Mouse (Mus musculus): ENCODE measurements at regions not wholly inside any gene's neighbourhood (a gene's known extent, or its start where the extent isn't known, plus 50 kb on each side); places are given as distances from the start of the nearest gene placed in this dataset.
A peak's percentile ranks its signal among the peaks of the same experiment; 100 is the strongest.
"Not testable (repeated sequence)": the region's sequence is repeated elsewhere in the genome, so short reads cannot be mapped to it uniquely, and the experiment has no call there.

DNA sequence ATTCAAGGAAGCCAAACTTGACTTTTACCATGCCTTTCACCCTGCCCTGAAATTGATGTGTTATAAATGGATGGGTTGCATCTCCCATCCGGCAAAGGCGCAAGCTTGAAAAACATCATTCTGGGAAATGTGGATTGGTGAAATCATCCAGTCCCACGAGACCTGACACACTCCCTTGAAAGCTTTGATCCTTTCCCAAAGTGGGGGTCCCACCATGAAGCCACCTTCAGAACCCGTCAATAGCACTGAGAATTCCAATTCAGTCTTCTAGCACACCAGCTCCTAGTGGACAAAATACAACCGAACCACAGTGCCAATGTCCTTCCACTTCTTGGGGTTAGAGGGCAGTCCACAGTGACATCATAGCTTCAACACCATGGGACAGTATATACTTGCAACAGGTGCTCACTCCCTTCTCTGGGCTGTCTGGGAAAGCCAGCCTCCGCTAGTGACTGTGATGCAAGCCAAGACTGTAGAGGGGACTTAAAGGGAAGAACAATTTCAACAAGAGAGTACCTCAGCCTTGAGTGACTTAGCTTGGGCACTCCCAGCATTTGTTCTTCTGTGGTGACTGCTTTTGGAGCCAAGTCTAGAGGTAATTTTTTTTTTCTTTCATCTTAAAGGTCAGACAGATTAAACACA lies 126.6 kb upstream of the Gmds start:
- no peak for DNase-seq (ENCODE audit: low spot score in 2 of 2)

DNA sequence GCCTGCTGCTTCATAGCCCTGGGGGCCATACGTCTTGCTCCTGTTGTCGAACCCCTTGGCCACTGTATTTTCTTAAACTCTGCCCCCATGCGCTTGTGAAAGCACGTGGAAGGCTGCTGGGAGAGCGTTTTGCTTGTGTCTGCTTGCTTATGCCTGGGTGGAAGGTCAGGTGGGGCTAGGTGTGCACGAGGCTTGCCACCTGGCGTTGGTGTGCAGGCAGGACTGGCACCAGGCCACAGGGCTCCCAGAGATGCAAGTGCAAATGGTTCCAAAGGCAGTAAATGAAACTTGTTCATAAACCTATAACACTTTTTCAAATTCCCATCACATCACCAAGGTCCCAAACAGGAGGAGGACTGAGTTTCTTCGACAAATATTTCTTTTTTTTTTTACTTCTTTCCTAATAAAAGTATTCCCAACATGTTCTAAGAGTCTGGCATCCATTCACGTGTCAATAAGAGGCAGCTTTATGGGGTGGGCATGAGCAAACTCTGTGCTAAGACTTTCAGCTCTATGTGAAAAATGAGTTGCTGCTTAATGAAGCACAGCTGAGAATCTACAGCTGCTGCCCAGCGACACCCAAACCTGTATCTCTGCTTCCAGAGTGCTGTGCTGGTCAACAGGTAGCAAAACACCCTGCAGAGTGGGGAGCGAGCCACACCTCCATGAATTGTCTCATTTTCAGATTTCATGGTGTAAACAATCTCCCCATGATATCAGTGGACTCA lies 116.0 kb upstream of the Gmds start:
- no peak for DNase-seq (ENCODE audit: low spot score in 2 of 2)

DNA sequence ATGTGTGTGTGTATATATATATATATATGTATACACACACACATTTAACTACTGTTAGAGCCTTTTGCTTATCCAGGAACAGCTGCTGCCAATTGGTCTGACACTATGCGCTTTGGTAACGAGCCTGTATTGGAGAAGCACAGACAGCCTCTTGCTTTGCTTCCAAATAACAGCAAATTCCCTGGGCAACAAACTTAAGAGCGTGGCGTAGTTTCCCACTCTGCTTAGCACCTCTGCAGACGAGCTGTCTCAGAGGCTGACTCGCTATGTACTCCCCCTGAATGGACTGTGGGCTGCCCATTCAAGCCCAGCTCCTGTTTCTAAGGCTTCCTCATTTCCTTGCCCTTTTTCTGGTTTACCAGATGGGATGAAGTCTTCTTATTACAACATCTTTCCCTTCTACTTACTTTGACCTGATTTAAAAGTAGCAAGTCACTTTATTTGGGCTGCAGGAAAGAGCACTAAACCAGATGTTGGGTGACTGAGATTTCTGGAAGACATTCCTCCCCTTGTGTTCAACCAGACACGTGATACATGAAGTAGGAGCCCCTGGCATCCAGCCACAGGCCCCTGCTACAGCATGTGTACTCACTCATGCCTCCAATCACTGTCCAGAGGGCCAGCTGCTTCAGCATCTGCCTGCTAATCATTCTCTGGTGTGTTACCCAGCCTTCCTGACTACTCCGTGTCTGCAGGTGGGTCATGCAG lies 111.3 kb upstream of the Gmds start:
- no peak for DNase-seq (ENCODE audit: low spot score in 2 of 2)

DNA sequence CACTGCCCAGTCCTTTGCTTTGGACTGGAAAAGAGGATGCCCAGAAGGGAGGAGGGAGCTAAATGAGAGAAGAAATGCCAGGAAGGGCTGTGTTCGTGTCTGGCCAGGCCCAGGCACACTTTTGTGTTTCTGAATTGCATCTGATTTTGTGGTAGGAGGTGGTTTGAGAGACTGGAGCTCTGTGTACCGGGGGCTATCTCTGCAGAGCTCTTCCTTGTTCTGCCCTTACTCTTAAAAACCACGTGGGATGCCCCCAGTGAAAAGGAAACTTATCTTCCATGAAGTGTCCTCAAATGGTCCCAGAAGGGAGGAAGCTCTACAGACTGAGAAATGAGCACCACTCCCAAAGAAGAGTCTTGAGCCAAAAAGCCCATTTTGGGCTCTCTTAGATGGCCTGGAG lies 106.0 kb upstream of the Gmds start:
- DNase-seq (ENCODE audit: low spot score in 2 of 2) = no peak

DNA sequence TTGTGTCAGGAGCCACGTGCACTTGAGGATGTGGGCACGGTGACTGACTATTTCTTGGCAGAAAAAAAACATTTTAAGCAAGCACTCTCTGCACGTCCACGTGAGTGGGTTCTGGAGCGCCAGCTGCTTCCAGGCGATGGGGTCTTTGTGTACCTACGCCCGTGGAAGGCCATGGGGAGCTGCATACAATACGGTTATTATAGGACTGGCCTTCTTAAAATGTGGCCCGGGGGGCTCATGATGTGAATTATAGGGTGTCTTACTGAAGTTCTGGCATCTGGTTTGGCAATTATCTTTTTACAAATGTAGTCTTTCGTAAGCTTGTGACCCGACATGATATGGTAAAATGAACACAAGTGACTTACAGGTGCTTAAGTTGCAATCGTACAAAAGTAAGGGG lies 103.5 kb upstream of the Gmds start:
- DNase-seq (ENCODE audit: low spot score in 2 of 2) = no peak

DNA sequence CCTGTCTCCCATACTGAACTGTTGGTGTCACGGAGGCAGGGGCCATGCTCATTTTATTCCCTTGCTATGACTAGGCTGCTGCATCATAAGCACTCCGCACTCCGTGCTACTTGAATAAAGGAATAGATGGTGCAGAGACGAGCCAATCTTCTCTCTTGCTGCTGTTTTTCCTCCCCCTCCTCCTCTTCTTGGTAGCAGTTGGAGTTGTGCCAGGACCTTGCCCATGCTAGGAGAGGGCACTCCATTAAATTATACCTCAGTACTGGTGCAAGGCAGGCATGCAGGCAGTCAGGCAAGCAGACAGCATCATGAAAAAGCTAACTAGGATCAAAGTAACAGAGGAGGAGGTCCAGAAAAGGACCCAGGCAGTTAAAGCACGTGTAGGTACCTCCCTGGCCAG lies 96.6 kb upstream of the Gmds start:
- DNase-seq (ENCODE audit: low spot score in 2 of 2) = no peak

DNA sequence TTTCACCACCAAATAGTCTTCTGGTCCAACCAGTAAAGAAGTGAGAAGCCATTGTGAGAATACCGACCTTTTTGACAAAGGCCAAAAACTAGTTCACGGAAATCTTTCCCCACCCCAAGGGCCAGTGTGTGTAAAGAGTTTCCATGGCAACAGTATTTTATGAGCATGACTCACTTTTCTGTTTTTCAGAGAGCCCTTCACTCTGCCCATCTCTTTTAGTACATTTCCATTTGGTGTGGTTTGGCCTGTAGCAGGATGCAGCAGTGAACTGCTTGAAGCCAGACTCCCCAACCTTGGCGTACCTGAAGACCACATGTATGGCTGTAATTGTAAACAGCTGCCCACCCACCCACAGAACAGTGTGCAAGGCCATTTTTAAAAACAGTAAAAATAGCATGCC lies 89.9 kb upstream of the Gmds start:
- no peak for DNase-seq (ENCODE audit: low spot score in 2 of 2)

DNA sequence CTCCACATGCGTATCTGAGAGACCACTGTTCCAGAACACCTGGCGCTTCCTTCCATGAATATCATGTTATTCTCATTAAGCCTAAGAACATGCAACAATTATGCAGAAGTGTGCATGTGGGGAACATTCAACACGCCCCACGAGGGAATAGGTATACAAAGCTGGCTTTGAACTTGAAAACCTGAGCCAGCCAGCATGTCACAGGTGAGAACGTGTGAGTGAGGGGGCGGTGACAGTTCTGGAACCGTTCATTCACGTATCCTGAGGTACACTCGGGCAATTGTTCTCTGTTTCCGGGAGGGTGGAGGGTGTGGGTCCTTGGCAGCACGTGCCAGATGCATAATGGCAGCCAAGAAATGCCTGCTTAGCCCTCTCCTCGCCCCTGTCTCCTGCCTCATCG lies 88.4 kb upstream of the Gmds start:
- DNase-seq (ENCODE audit: low spot score in 2 of 2) = no peak

DNA sequence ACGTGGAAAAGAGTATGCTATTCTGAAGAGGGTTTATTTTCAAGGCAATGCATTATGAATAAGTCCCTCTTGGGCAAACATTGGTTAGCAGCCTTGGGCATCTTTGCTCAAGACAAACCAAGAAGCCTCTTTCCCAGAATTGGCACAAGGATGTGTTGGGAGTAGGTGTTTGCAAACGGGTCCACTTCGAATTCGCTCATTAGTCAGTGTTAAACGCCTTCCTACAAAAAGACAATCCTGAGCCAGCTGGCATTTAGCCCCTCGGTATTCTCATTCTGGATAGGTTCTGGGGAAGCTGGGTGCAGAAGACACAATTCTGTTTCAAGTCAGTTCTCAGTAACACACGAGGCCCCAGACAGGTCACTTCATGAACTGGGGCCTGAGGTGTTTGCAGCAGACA lies 87.7 kb upstream of the Gmds start:
- DNase-seq (ENCODE audit: low spot score in 2 of 2) = peak; percentile 38 to 45

DNA sequence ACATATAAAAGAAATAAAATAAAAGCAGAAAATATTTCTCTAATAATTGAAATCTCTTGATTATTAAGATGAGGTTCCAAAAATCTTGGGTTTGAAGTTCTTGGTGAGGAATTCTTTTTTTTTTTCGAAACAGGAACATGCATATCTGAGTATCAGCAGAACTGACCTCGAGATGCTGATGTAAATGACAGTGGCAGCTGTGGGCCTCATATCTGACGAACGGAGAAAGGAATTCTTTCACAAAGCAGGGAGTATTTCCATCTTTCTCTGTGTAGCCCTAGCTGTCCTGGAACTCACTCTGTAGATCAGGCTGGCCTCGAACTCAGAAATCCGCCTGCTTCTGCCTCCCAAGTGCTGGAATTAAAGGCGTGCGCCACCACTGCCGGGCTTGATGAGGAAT lies 86.0 kb upstream of the Gmds start:
- not testable (repeated sequence) for DNase-seq (ENCODE audit: low spot score in 2 of 2)

DNA sequence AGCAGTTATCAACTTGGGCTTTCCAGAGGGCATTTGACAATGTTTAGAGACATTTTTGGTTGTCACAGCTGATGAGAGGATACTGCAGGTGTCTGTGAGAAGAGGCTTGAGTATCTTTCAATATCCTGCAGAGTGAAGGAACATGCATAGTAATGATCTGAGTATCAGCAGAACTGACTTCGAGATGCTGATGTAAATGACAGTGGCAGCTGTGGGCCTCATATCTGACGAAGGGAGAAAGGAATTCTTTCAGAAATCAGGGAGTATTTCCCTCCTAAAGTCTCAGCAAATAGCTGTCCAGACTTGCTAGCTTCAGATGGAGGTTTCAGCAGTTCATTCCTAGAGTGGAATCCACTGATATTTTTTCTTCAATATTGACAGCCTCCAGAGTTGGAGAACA lies 83.9 kb upstream of the Gmds start:
- DNase-seq (ENCODE audit: low spot score in 2 of 2) = no peak

DNA sequence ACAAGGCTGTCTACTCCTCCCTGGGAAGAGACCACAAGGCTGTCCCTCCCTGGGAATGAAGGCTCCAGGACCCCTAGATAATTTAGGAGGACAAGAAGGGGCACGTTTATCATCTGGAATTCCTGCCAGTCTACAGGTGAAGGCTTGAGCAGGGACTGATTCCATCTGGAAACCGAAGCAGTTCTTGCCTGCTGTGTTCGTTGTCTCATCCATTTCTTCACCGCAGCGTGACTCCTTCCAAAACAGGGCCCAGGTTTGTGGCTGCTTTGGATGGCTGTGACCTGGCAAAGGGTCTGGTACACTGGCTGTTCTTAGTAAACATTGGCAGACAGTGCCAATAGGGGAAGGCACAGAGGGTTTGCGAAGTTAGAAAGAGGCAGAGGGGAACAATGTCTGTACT lies 80.8 kb upstream of the Gmds start:
- DNase-seq (ENCODE audit: low spot score in 2 of 2) = no peak

DNA sequence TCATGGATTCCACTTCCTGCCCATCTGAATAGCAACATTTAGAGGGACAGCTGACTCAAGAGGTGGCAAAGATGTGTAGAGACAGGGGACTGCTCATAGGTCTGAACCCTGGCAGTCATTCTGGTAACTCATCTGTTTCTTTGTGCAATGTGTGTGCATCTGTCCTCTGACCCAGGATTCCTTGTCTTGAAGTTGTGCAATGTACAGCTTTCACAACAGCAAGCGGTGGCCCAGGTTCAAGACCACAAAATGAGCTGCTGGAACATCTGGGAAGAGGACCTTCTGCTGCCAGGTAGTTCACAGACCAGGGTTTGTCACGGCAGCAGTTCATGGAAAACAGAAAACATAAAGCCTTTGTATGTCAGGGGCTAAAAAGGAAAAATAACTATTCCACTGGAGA lies 80.1 kb upstream of the Gmds start:
- no peak for DNase-seq (ENCODE audit: low spot score in 2 of 2)

DNA sequence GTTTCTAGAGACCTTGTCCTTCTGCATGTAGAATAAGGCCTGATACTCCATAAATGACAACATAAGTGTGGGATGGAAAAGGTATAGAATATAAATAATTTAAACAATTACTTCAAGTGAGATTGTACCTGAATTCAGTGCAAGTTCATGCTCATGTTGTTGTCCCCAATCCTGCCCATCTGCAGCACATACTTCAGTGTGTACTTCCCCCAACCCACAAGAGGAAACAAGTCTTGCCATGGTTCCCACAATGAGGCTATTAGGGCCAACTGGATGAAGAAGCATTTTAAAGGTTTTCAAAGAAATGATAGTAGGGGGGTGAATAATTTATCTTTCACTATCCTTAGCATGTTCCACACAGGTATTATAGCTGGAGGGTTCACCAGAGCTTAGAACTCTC lies 79.4 kb upstream of the Gmds start:
- no peak for DNase-seq (ENCODE audit: low spot score in 2 of 2)

DNA sequence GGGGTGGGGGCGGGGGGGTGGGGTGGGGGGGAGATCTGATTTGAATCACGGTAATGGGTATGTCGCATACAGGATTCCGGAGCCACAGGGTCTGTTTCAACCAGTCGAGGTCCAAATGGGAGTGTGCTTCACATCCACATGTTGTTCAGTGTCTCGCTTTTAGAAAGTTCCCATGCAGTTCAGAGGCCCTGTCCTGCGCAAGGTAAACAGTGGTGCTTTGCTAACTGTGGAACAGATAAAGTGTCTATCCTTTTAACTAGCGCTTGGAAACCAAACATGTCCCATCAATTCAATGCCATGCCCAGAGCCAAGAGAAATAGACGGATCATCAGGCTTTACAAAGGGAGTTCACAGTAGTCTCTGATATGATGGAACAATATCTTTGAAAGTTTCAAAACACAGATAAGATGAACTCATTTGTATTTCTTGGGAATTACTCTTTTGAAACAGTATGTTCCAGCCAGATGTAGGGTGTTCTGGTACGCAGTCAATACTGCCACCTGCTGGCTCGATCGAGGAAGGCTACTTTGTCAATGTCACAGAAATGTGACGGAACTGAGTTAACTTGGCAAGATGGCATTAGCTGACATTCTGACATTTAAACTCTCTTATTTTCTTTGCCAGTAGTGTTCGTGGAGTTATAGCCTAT lies 72.9 kb upstream of the Gmds start:
- peak; percentile 66 to 74 for DNase-seq (ENCODE audit: low spot score in 2 of 2)

DNA sequence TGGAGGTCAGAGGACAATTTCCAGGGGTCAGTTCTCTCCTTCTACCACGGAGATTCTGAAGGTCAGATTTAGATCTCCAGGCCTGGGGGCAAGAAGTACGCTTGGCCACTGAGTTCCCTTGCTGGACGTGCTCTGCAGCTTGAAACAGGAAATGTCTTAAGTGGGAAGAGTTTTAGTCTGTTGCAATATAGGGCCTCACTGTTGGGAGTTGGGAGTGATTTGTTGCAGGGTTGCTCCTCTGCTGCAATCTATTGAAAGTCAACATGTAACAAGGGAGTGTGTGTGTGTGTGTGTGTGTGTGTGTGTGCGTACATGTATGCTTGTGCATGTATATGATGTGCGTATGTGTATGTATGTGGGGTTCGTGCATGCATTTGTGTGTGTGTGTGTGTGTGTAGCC lies 71.5 kb upstream of the Gmds start:
- DNase-seq (ENCODE audit: low spot score in 2 of 2) = no peak

DNA sequence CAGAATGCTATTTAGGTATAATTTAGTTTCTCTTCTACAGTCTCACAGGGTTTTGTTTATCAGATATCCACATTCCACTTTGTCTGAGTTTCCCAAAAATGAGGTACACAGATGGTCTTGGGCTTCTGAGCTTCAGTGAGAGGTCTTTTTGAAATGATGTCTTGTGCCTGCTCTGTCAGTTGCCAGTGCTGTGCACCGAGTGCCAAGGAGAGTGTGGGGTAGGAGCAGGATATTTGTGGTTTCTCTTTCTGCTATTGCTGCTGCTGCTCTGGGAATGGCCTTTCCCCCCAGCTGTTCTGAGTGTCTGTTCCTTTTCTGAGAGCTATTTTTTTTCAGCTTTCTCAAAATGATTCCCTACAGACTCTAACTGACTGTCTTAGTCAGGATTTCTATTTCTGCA lies 60.1 kb upstream of the Gmds start:
- DNase-seq (ENCODE audit: low spot score in 2 of 2) = no peak
